Mouse (Mus musculus) heart, embryonic 11.5 days (tissue): ENCODE measurements around the gene Osbpl9. TPM values are rescaled to one million over a fixed set of nuclear protein-coding genes. Genes with fewer than 3 reads are reported as not detected.

Experiments
- ATAC-seq: fragments of 200-750 bp; cut with Nextera tagmentation; replicated peaks from 2 replicates; pipeline ENCODE4 v1.8.0; 2017; ENCODE audit warnings: moderate library complexity; ENCODE audit not compliant: insufficient number of reproducible peaks, low FRiP score, low TSS enrichment
- H3K27ac ChIP-seq: fragments of 300-500 bp; sonication (generic); 2 replicates; pipeline ENCODE4 v1.5.1; 2014; ENCODE audit warnings: mild to moderate bottlenecking, low read depth, low read length
- H3K27me3 ChIP-seq: fragments of 300-500 bp; sonication (generic); 2 replicates; pipeline ENCODE4 v1.6.1; 2014; ENCODE audit warnings: mild to moderate bottlenecking, low read length, mixed read lengths; ENCODE audit not compliant: control insufficient read depth, insufficient read depth
- H3K36me3 ChIP-seq: fragments of 300-500 bp; sonication (generic); 2 replicates; pipeline ENCODE4 v1.6.1; 2014; ENCODE audit warnings: mild to moderate bottlenecking, low read length, moderate library complexity, mixed read lengths; ENCODE audit not compliant: control insufficient read depth, insufficient read depth
- H3K4me1 ChIP-seq: fragments of 300-500 bp; sonication (generic); 2 replicates; pipeline ENCODE4 v1.6.1; 2014; ENCODE audit warnings: low read length; ENCODE audit not compliant: control insufficient read depth, insufficient read depth
- H3K4me2 ChIP-seq: fragments of 300-500 bp; sonication (generic); 2 replicates; pipeline ENCODE4 v1.6.1; 2014; ENCODE audit warnings: mild to moderate bottlenecking, moderate library complexity
- H3K4me3 ChIP-seq: fragments of 300-500 bp; sonication (generic); 2 replicates; pipeline ENCODE4 v1.5.1; 2014; ENCODE audit warnings: low read depth, low read length
- H3K9ac ChIP-seq: fragments of 300-500 bp; sonication (generic); 2 replicates; pipeline ENCODE4 v1.6.1; 2014; ENCODE audit warnings: mild to moderate bottlenecking, low read depth, low read length, moderate library complexity
- H3K9me3 ChIP-seq: fragments of 300-500 bp; sonication (generic); replicated peaks from 2 replicates; pipeline ENCODE4 v1.6.1; 2016; ENCODE audit warnings: low read length; ENCODE audit not compliant: control insufficient read depth
- WGBS: fragments of 180-500 bp; shearing (Covaris S2); extraction: QIAGEN DNeasy Blood & Tissue Kit; methylation state at CpG from one replicate; pipeline ENCODE4 v1.1.7; 2014; ENCODE audit not compliant: insufficient replicate concordance; 5-methylcytosine and 5-hydroxymethylcytosine counted together
- polyA plus RNA-seq: library from polyadenylated mRNA; unstranded; fragments of >200 nt; fragmentation: Nextera tagmentation; extraction: Ambion mirVana; gene quantifications from 2 replicates; pipeline ENCODE4 v1.2.1, GENCODE M21; 2014

Osbpl9 gene
- polyA plus RNA-seq, 1 experiment from 2014 or later = 46.2 TPM

- Histone ChIP-seq H3K9ac (no peak overlapping the region), H3K36me3 (no peaks in the 10 kb centered on the region), H3K4me3 (no peak overlapping the region), H3K27ac (no peak overlapping the region), H3K4me1 (peaks cover 11% of the 10 kb centered on the region), H3K27me3 (no peaks in the 10 kb centered on the region), H3K9me3 (no peaks in the 10 kb centered on the region), H3K4me2 (no peak overlapping the region)
- ATAC-seq = no peak
- WGBS = 70% methylated on average over 10 of the region's 10 CpGs
Observed at GRCm38 (mm10) chr4:109131256-109131872, 70.7 kb downstream of the Osbpl9 start.

GRCm38 (mm10) chr4:109128971-109129370 lies 73.1 kb downstream of the Osbpl9 start:
- Histone ChIP-seq H3K4me1 (peaks cover 23% of the 10 kb centered on the region), H3K4me2 (no peak overlapping the region), H3K4me3 (no peak overlapping the region), H3K27me3 (no peaks in the 10 kb centered on the region), H3K9ac (no peak overlapping the region), H3K36me3 (no peaks in the 10 kb centered on the region), H3K27ac (no peak overlapping the region), H3K9me3 (no peaks in the 10 kb centered on the region)
- no peak for ATAC-seq

DNA sequence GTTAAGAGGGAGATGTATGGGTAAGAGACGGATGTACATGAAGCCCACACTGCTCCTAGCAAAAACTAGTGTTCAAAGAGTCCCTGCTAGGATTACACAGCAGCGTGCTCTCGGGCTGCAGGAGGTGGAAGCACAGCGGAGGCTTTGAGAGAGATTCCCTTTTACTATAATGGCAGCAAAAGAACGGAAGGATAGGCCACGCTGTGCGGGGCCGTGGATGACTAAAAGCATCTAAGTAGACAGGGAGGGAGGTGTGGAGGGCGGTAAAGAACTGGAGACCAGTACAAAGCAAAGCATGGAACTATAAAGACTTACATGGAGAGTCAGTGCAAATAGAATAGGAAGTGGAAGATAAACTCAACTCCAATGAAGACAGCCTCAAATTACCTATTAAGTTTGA lies 74.1 kb downstream of the Osbpl9 start:
- 83% methylated on average over 9 of the region's 9 CpGs for WGBS
- Histone ChIP-seq H3K4me2 (no peak overlapping the region), H3K9ac (no peak overlapping the region), H3K27me3 (no peaks in the 10 kb centered on the region), H3K4me1 (peaks cover 26% of the 10 kb centered on the region), H3K27ac (no peak overlapping the region), H3K9me3 (no peaks in the 10 kb centered on the region), H3K36me3 (no peaks in the 10 kb centered on the region), H3K4me3 (no peak overlapping the region)
- no peak for ATAC-seq

GRCm38 (mm10) chr4:109126834-109127564 lies 75.1 kb downstream of the Osbpl9 start:
- Histone ChIP-seq H3K4me3 (no peak overlapping the region), H3K4me1 (peaks cover 26% of the 10 kb centered on the region), H3K36me3 (no peaks in the 10 kb centered on the region)

GRCm38 (mm10) chr4:109125746-109126425 lies 76.2 kb downstream of the Osbpl9 start:
- WGBS = 75% methylated on average over 2 of the region's 2 CpGs

More at GRCm38 (mm10) chr4:109126834-109127564, 75.1 kb downstream of the Osbpl9 start:
- Histone ChIP-seq H3K9ac (0 out of 2 replicates have a peak overlapping the region, but pooled peaks have one; percentile 12), H3K9me3 (no peaks in the 10 kb centered on the region), H3K27ac (0 out of 2 replicates have a peak overlapping the region, but pooled peaks have one; percentile 42), H3K4me2 (no peak overlapping the region; the same call in 1 of the 2 replicates), H3K27me3 (no peaks in the 10 kb centered on the region)
- 40% methylated on average over 10 of the region's 10 CpGs for WGBS
- 0 out of 2 replicates have a peak, but pooled peaks have one; percentile 63 for ATAC-seq

GRCm38 (mm10) chr4:109122830-109123555 lies 79.1 kb downstream of the Osbpl9 start:
- no peak overlapping the region for H3K4me2 ChIP-seq
- H3K27me3 ChIP-seq = no peaks in the 10 kb centered on the region
- no peak for ATAC-seq
- H3K4me1 ChIP-seq = peaks cover 32% of the 10 kb centered on the region
- H3K27ac ChIP-seq = no peak overlapping the region
- H3K9me3 ChIP-seq = no peaks in the 10 kb centered on the region
- no peak overlapping the region for H3K4me3 ChIP-seq
- H3K36me3 ChIP-seq = no peaks in the 10 kb centered on the region
- no peak overlapping the region for H3K9ac ChIP-seq
- WGBS = 62% methylated on average over 4 of the region's 4 CpGs

More at GRCm38 (mm10) chr4:109125746-109126425, 76.2 kb downstream of the Osbpl9 start:
- no peaks in the 10 kb centered on the region for H3K27me3 ChIP-seq
- H3K4me2 ChIP-seq = no peak overlapping the region
- no peak for ATAC-seq
- H3K9me3 ChIP-seq = no peaks in the 10 kb centered on the region
- no peak overlapping the region for H3K4me3 ChIP-seq
- H3K4me1 ChIP-seq = peaks cover 26% of the 10 kb centered on the region
- no peak overlapping the region for H3K9ac ChIP-seq
- no peaks in the 10 kb centered on the region for H3K36me3 ChIP-seq
- no peak overlapping the region for H3K27ac ChIP-seq

DNA sequence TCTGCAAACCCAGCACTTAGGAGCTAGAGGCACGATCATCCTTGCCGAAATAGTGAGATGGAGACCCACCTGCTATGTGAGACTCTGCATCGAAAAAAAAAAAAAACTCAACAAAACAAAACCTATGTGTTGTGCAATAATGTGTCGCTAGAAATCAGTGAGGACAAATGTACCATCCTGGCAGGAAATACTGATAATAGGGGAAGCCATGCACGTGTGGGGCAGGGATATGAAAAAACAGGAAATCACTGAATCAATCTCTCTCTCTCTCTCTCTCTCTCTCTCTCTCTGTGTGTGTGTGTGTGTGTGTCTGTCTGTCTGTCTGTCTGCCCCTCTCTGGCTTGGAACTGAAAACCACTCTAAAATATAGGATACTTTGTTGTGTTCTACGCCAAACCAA lies 81.3 kb downstream of the Osbpl9 start:
- Histone ChIP-seq H3K27me3 (no peaks in the 10 kb centered on the region), H3K9ac (no peak overlapping the region), H3K36me3 (no peaks in the 10 kb centered on the region), H3K4me3 (no peak overlapping the region), H3K9me3 (no peaks in the 10 kb centered on the region), H3K4me1 (peaks cover 19% of the 10 kb centered on the region; the same call in 1 of the 2 replicates), H3K27ac (no peak overlapping the region), H3K4me2 (no peak overlapping the region)
- ATAC-seq = no peak
- 81% methylated on average over 6 of the region's 6 CpGs for WGBS

GRCm38 (mm10) chr4:109119641-109120125 lies 82.4 kb downstream of the Osbpl9 start:
- whole genome bisulfite sequencing = 82% methylated on average over 5 of the region's 5 CpGs
- no peaks in the 10 kb centered on the region for H3K9me3 ChIP-seq
- no peaks in the 10 kb centered on the region for H3K36me3 ChIP-seq
- no peak overlapping the region for H3K4me2 ChIP-seq
- no peak overlapping the region for H3K4me3 ChIP-seq
- no peak overlapping the region for H3K27ac ChIP-seq
- H3K4me1 ChIP-seq = peaks cover 21% of the 10 kb centered on the region; the same call in 1 of the 2 replicates
- ATAC-seq = no peak
- no peaks in the 10 kb centered on the region for H3K27me3 ChIP-seq
- no peak overlapping the region for H3K9ac ChIP-seq
